Mouse (Mus musculus) liver, embryonic 12.5 days (tissue): ENCODE measurements at regions not wholly inside any gene's neighbourhood (a gene's known extent, or its start where the extent isn't known, plus 50 kb on each side); places are given as distances from the start of the nearest gene placed in this dataset.

Source experiments
- ATAC-seq: fragments of 200-750 bp; cut with Nextera tagmentation; 2 replicates; pipeline ENCODE4 v1.8.0; 2017; ENCODE audit warnings: moderate number of reproducible peaks, mild to moderate bottlenecking, moderate library complexity
- H3K27ac ChIP-seq: fragments of 300-500 bp; sonication (generic); 2 replicates; pipeline ENCODE4 v1.5.1; 2016; ENCODE audit warnings: mild to moderate bottlenecking
- H3K27me3 ChIP-seq: fragments of 300-500 bp; sonication (generic); replicated peaks from 2 replicates; pipeline ENCODE4 v1.6.1; 2016; ENCODE audit warnings: mild to moderate bottlenecking, moderate library complexity
- H3K36me3 ChIP-seq: fragments of 300-500 bp; sonication (generic); 2 replicates; pipeline ENCODE4 v1.6.1; 2016; ENCODE audit warnings: mild to moderate bottlenecking, moderate library complexity
- H3K4me1 ChIP-seq: fragments of 300-500 bp; sonication (generic); 2 replicates; pipeline ENCODE4 v1.6.1; 2016
- H3K4me2 ChIP-seq: fragments of 300-500 bp; sonication (generic); 2 replicates; pipeline ENCODE4 v1.6.1; 2016; ENCODE audit warnings: mild to moderate bottlenecking, moderate library complexity
- H3K4me3 ChIP-seq: fragments of 300-500 bp; sonication (generic); 2 replicates; pipeline ENCODE4 v1.5.1; 2016; ENCODE audit warnings: mild to moderate bottlenecking, moderate library complexity
- H3K9ac ChIP-seq: fragments of 300-500 bp; sonication (generic); 2 replicates; pipeline ENCODE4 v1.6.1; 2016; ENCODE audit warnings: mild to moderate bottlenecking, moderate library complexity
- H3K9me3 ChIP-seq: fragments of 300-500 bp; sonication (generic); replicated peaks from 2 replicates; pipeline ENCODE4 v1.6.1; 2016; ENCODE audit warnings: mild to moderate bottlenecking, moderate library complexity
- WGBS: fragments of 180-500 bp; shearing (Covaris S2); methylation state at CpG from one replicate; pipeline ENCODE4 v1.1.7; 2016; ENCODE audit not compliant: insufficient replicate concordance; 5-methylcytosine and 5-hydroxymethylcytosine counted together

GRCm38 (mm10) chr3:118445360-118445759 is 116.6 kb upstream of the Dpyd start:
- WGBS: 84% methylated on average over 4 of the region's 4 CpGs
- H3K4me3 ChIP-seq: no peak overlapping the region

GRCm38 (mm10) chr3:118459636-118460035 is 102.3 kb upstream of the Dpyd start:
- WGBS: 67% methylated on average over 2 of the region's 2 CpGs
- no peaks in the 10 kb centered on the region for H3K9me3 ChIP-seq
- no peak for ATAC-seq

More at GRCm38 (mm10) chr3:118445360-118445759, 116.6 kb upstream of the Dpyd start:
- no peaks in the 10 kb centered on the region for H3K4me1 ChIP-seq
- no peak overlapping the region for H3K4me2 ChIP-seq
- H3K36me3 ChIP-seq: no peaks in the 10 kb centered on the region
- no peak overlapping the region for H3K9ac ChIP-seq
- no peaks in the 10 kb centered on the region for H3K9me3 ChIP-seq
- H3K27ac ChIP-seq: no peak overlapping the region
- ATAC-seq: no peak
- H3K27me3 ChIP-seq: no peaks in the 10 kb centered on the region

GRCm38 (mm10) chr3:118465611-118466010 is 96.3 kb upstream of the Dpyd start:
- Histone ChIP-seq H3K27me3 (no peaks in the 10 kb centered on the region), H3K9ac (no peak overlapping the region), H3K4me3 (no peak overlapping the region), H3K27ac (no peak overlapping the region), H3K36me3 (no peaks in the 10 kb centered on the region), H3K4me2 (no peak overlapping the region), H3K9me3 (no peaks in the 10 kb centered on the region), H3K4me1 (no peaks in the 10 kb centered on the region)
- no peak for ATAC-seq
- WGBS: 76% methylated on average over 2 of the region's 2 CpGs

More at GRCm38 (mm10) chr3:118459636-118460035, 102.3 kb upstream of the Dpyd start:
- Histone ChIP-seq H3K4me2 (no peak overlapping the region), H3K27me3 (no peaks in the 10 kb centered on the region), H3K9ac (no peak overlapping the region), H3K36me3 (no peaks in the 10 kb centered on the region), H3K27ac (no peak overlapping the region), H3K4me3 (no peak overlapping the region), H3K4me1 (no peaks in the 10 kb centered on the region)

GRCm38 (mm10) chr3:118472215-118472799 is 89.6 kb upstream of the Dpyd start:
- Histone ChIP-seq H3K4me3 (no peak overlapping the region), H3K27ac (no peak overlapping the region), H3K36me3 (no peaks in the 10 kb centered on the region), H3K4me2 (no peak overlapping the region), H3K9me3 (no peaks in the 10 kb centered on the region), H3K4me1 (no peaks in the 10 kb centered on the region), H3K27me3 (no peaks in the 10 kb centered on the region), H3K9ac (no peak overlapping the region)
- WGBS: 64% methylated on average over 10 of the region's 10 CpGs
- no peak for ATAC-seq

- 68% methylated on average over 8 of the region's 8 CpGs for WGBS
- no peak for ATAC-seq
- Histone ChIP-seq H3K9ac (no peak overlapping the region), H3K9me3 (no peaks in the 10 kb centered on the region), H3K27ac (no peak overlapping the region), H3K4me2 (no peak overlapping the region), H3K4me3 (no peak overlapping the region), H3K4me1 (no peaks in the 10 kb centered on the region), H3K27me3 (no peaks in the 10 kb centered on the region), H3K36me3 (no peaks in the 10 kb centered on the region)
Observed at GRCm38 (mm10) chr3:118478065-118478464, 83.9 kb upstream of the Dpyd start.

GRCm38 (mm10) chr3:118480515-118481248 is 81.2 kb upstream of the Dpyd start:
- Histone ChIP-seq H3K9ac (no peak overlapping the region), H3K36me3 (no peaks in the 10 kb centered on the region), H3K27ac (no peak overlapping the region), H3K27me3 (no peaks in the 10 kb centered on the region), H3K4me1 (no peaks in the 10 kb centered on the region), H3K4me2 (no peak overlapping the region), H3K4me3 (no peak overlapping the region), H3K9me3 (no peaks in the 10 kb centered on the region)
- ATAC-seq: no peak
- WGBS: 70% methylated on average over 8 of the region's 8 CpGs

- Histone ChIP-seq H3K36me3 (no peaks in the 10 kb centered on the region), H3K4me3 (no peak overlapping the region), H3K9me3 (no peaks in the 10 kb centered on the region), H3K27me3 (no peaks in the 10 kb centered on the region), H3K4me1 (no peaks in the 10 kb centered on the region), H3K9ac (no peak overlapping the region), H3K4me2 (no peak overlapping the region), H3K27ac (no peak overlapping the region)
- WGBS: 39% methylated on average over 2 of the region's 2 CpGs
- ATAC-seq: no peak
Observed at GRCm38 (mm10) chr3:118485966-118486365, 76.0 kb upstream of the Dpyd start.

GRCm38 (mm10) chr3:118487408-118487807 is 74.5 kb upstream of the Dpyd start:
- H3K9ac ChIP-seq: no peak overlapping the region
- H3K27ac ChIP-seq: no peak overlapping the region
- no peak overlapping the region for H3K4me2 ChIP-seq
- WGBS: 67% methylated on average over 8 of the region's 8 CpGs
- no peaks in the 10 kb centered on the region for H3K9me3 ChIP-seq
- H3K36me3 ChIP-seq: no peaks in the 10 kb centered on the region
- H3K4me3 ChIP-seq: no peak overlapping the region
- no peak for ATAC-seq
- no peaks in the 10 kb centered on the region for H3K27me3 ChIP-seq
- H3K4me1 ChIP-seq: no peaks in the 10 kb centered on the region

- H3K27ac ChIP-seq: no peak overlapping the region
- no peak overlapping the region for H3K9ac ChIP-seq
- WGBS: 61% methylated on average over 1 of the region's 1 CpGs
- no peaks in the 10 kb centered on the region for H3K27me3 ChIP-seq
- no peak overlapping the region for H3K4me2 ChIP-seq
- H3K9me3 ChIP-seq: no peaks in the 10 kb centered on the region
- no peaks in the 10 kb centered on the region for H3K4me1 ChIP-seq
- no peak overlapping the region for H3K4me3 ChIP-seq
- no peak for ATAC-seq
- H3K36me3 ChIP-seq: no peaks in the 10 kb centered on the region
Observed at GRCm38 (mm10) chr3:118491101-118491500, 70.8 kb upstream of the Dpyd start.

GRCm38 (mm10) chr3:118491871-118492270 is 70.1 kb upstream of the Dpyd start:
- WGBS: 73% methylated on average over 5 of the region's 5 CpGs

GRCm38 (mm10) chr3:118494611-118495010 is 67.3 kb upstream of the Dpyd start:
- ATAC-seq: no peak
- Histone ChIP-seq H3K4me1 (no peaks in the 10 kb centered on the region), H3K9ac (no peak overlapping the region), H3K4me2 (no peak overlapping the region), H3K27me3 (no peaks in the 10 kb centered on the region), H3K36me3 (no peaks in the 10 kb centered on the region), H3K4me3 (no peak overlapping the region), H3K9me3 (no peaks in the 10 kb centered on the region), H3K27ac (no peak overlapping the region)
- 79% methylated on average over 1 of the region's 1 CpGs for WGBS

More at GRCm38 (mm10) chr3:118491871-118492270, 70.1 kb upstream of the Dpyd start:
- Histone ChIP-seq H3K27me3 (no peaks in the 10 kb centered on the region), H3K4me1 (no peaks in the 10 kb centered on the region), H3K9me3 (no peaks in the 10 kb centered on the region), H3K4me2 (no peak overlapping the region), H3K36me3 (no peaks in the 10 kb centered on the region), H3K27ac (no peak overlapping the region), H3K9ac (no peak overlapping the region), H3K4me3 (no peak overlapping the region)
- ATAC-seq: no peak

- Histone ChIP-seq H3K4me3 (no peak overlapping the region), H3K36me3 (no peaks in the 10 kb centered on the region), H3K27ac (no peak overlapping the region), H3K9me3 (no peaks in the 10 kb centered on the region), H3K9ac (no peak overlapping the region), H3K4me1 (no peaks in the 10 kb centered on the region), H3K4me2 (no peak overlapping the region), H3K27me3 (no peaks in the 10 kb centered on the region)
- ATAC-seq: no peak
- 24% methylated on average over 4 of the region's 4 CpGs for WGBS
Observed at GRCm38 (mm10) chr3:118500234-118500633, 61.7 kb upstream of the Dpyd start.
